Mouse (Mus musculus) heart, embryonic 15.5 days (tissue): Measurements from ENCODE around the gene Kank1. TPM values are rescaled to one million over a fixed set of nuclear protein-coding genes. Genes with fewer than 3 reads are reported as not detected.
A peak's percentile ranks its signal among the peaks of the same experiment; 100 is the strongest.

Source experiments
- ATAC-seq: fragments of 200-750 bp; cut with Nextera tagmentation; replicated peaks from 2 replicates; pipeline ENCODE4 v1.8.0; 2017; ENCODE audit warnings: low read depth, moderate TSS enrichment; ENCODE audit not compliant: insufficient number of reproducible peaks, insufficient read depth, low FRiP score
- H3K27ac ChIP-seq: fragments of 300-500 bp; sonication (generic); 2 replicates; pipeline ENCODE4 v1.5.1; 2015; ENCODE audit warnings: mild to moderate bottlenecking, inconsistent platforms
- H3K27me3 ChIP-seq: fragments of 300-500 bp; sonication (generic); 2 replicates; pipeline ENCODE4 v1.6.1; 2015; ENCODE audit warnings: inconsistent platforms
- H3K36me3 ChIP-seq: fragments of 300-500 bp; sonication (generic); 2 replicates; pipeline ENCODE4 v1.6.1; 2015; ENCODE audit warnings: mild to moderate bottlenecking, inconsistent platforms
- H3K4me1 ChIP-seq: fragments of 300-500 bp; sonication (generic); replicated peaks from 2 replicates; pipeline ENCODE4 v1.6.1; 2015; ENCODE audit warnings: inconsistent platforms
- H3K4me2 ChIP-seq: fragments of 300-500 bp; sonication (generic); 2 replicates; pipeline ENCODE4 v1.6.1; 2015; ENCODE audit warnings: inconsistent platforms, mild to moderate bottlenecking, moderate library complexity
- H3K4me3 ChIP-seq: fragments of 300-500 bp; sonication (generic); 2 replicates; pipeline ENCODE4 v1.5.1; 2015; ENCODE audit warnings: mild to moderate bottlenecking, inconsistent platforms
- H3K9ac ChIP-seq: fragments of 300-500 bp; sonication (generic); 2 replicates; pipeline ENCODE4 v1.6.1; 2015; ENCODE audit warnings: mild to moderate bottlenecking, inconsistent platforms
- H3K9me3 ChIP-seq: fragments of 300-500 bp; sonication (generic); replicated peaks from 2 replicates; pipeline ENCODE4 v1.6.1; 2016; ENCODE audit warnings: inconsistent platforms
- WGBS: fragments of 180-500 bp; shearing (Covaris S2); methylation state at CpG from one replicate; pipeline ENCODE4 v1.1.7; 2015; ENCODE audit warnings: mixed read lengths; 5-methylcytosine and 5-hydroxymethylcytosine counted together
- polyA plus RNA-seq: library from polyadenylated mRNA; unstranded; fragments of >200 nt; fragmentation: Nextera tagmentation; extraction: Ambion mirVana; gene quantifications from 2 replicates; pipeline ENCODE4 v1.2.1, GENCODE M21; 2015

Kank1 gene
- polyA plus RNA-seq, 1 experiment from 2014 or later: 48.3 TPM

- 80% methylated on average over 4 of the region's 4 CpGs for WGBS
- Histone ChIP-seq H3K27ac (0 out of 2 replicates have a peak overlapping the region, but pooled peaks have one; percentile 7), H3K4me2 (no peak overlapping the region), H3K4me3 (no peak overlapping the region), H3K4me1 (peaks cover 8% of the 10 kb centered on the region), H3K36me3 (no peaks in the 10 kb centered on the region), H3K9ac (no peak overlapping the region), H3K9me3 (no peaks in the 10 kb centered on the region), H3K27me3 (peaks cover 5% of the 10 kb centered on the region)
- ATAC-seq: no peak
Observed at GRCm38 (mm10) chr19:25230058-25230974, 6.5 kb upstream of the Kank1 start.

- H3K9me3 ChIP-seq: no peaks in the 10 kb centered on the region
- 0 out of 2 replicates have a peak overlapping the region, but pooled peaks have one; percentile 7 for H3K27ac ChIP-seq
- H3K4me2 ChIP-seq: no peak overlapping the region
- H3K9ac ChIP-seq: no peak overlapping the region
- H3K36me3 ChIP-seq: no peaks in the 10 kb centered on the region
- no peak overlapping the region for H3K4me3 ChIP-seq
- peaks cover 7% of the 10 kb centered on the region for H3K27me3 ChIP-seq
- no peak for ATAC-seq
- WGBS: 74% methylated on average over 4 of the region's 4 CpGs
- peaks cover 8% of the 10 kb centered on the region for H3K4me1 ChIP-seq
Observed at GRCm38 (mm10) chr19:25230975-25231334, 5.8 kb upstream of the Kank1 start.

GRCm38 (mm10) chr19:25232032-25232431 lies 4.7 kb upstream of the Kank1 start:
- H3K4me3 ChIP-seq: no peak overlapping the region
- no peak overlapping the region for H3K9ac ChIP-seq
- H3K9me3 ChIP-seq: no peaks in the 10 kb centered on the region
- no peak overlapping the region for H3K27ac ChIP-seq
- no peak overlapping the region for H3K4me2 ChIP-seq
- peaks cover 7% of the 10 kb centered on the region for H3K27me3 ChIP-seq
- H3K4me1 ChIP-seq: peaks cover 14% of the 10 kb centered on the region
- ATAC-seq: no peak
- no peaks in the 10 kb centered on the region for H3K36me3 ChIP-seq
- WGBS: 72% methylated on average over 10 of the region's 10 CpGs

GRCm38 (mm10) chr19:25237492-25238040 lies 791 bp downstream of the Kank1 start:
- Histone ChIP-seq H3K27ac (peak overlapping the region; percentile 85), H3K4me2 (peak overlapping the region; percentile 81), H3K9me3 (no peaks in the 10 kb centered on the region), H3K36me3 (no peaks in the 10 kb centered on the region), H3K4me3 (peak overlapping the region; percentile 70), H3K27me3 (peaks cover 16% of the 10 kb centered on the region), H3K4me1 (peaks cover 32% of the 10 kb centered on the region), H3K9ac (peak overlapping the region; percentile 70)
- WGBS: under 1% methylated on average over 35 of the region's 35 CpGs
- no peak for ATAC-seq

- H3K4me1 ChIP-seq: peaks cover 37% of the 10 kb centered on the region
- peak overlapping the region; percentile 70 for H3K9ac ChIP-seq
- peak overlapping the region; percentile 70 for H3K4me3 ChIP-seq
- no peak for ATAC-seq
- peak overlapping the region; percentile 16; the same call in 1 of the 2 replicates for H3K27ac ChIP-seq
- no peaks in the 10 kb centered on the region for H3K9me3 ChIP-seq
- WGBS: 5% methylated on average over 13 of the region's 13 CpGs
- H3K4me2 ChIP-seq: peak overlapping the region; percentile 81
- no peaks in the 10 kb centered on the region for H3K36me3 ChIP-seq
- peaks cover 16% of the 10 kb centered on the region for H3K27me3 ChIP-seq
Observed at GRCm38 (mm10) chr19:25238121-25238520, 1.3 kb downstream of the Kank1 start.

GRCm38 (mm10) chr19:25243566-25243965 lies 6.8 kb downstream of the Kank1 start:
- H3K4me1 ChIP-seq: peaks cover 53% of the 10 kb centered on the region
- H3K9me3 ChIP-seq: no peaks in the 10 kb centered on the region
- no peaks in the 10 kb centered on the region for H3K27me3 ChIP-seq
- WGBS: 65% methylated on average over 4 of the region's 4 CpGs
- ATAC-seq: no peak
- H3K4me3 ChIP-seq: no peak overlapping the region
- H3K4me2 ChIP-seq: no peak overlapping the region
- no peak overlapping the region for H3K27ac ChIP-seq
- no peaks in the 10 kb centered on the region for H3K36me3 ChIP-seq
- H3K9ac ChIP-seq: no peak overlapping the region

GRCm38 (mm10) chr19:25246062-25246461 lies 9.3 kb downstream of the Kank1 start:
- H3K36me3 ChIP-seq: no peaks in the 10 kb centered on the region
- 87% methylated on average over 8 of the region's 8 CpGs for WGBS
- no peak overlapping the region for H3K27ac ChIP-seq
- H3K4me2 ChIP-seq: no peak overlapping the region
- no peaks in the 10 kb centered on the region for H3K9me3 ChIP-seq
- no peak overlapping the region for H3K9ac ChIP-seq
- no peaks in the 10 kb centered on the region for H3K27me3 ChIP-seq
- H3K4me1 ChIP-seq: peaks cover 51% of the 10 kb centered on the region
- ATAC-seq: no peak
- no peak overlapping the region for H3K4me3 ChIP-seq

GRCm38 (mm10) chr19:25247858-25248552 lies 11.2 kb downstream of the Kank1 start:
- ATAC-seq: no peak
- Histone ChIP-seq H3K4me1 (peaks cover 51% of the 10 kb centered on the region), H3K27ac (no peak overlapping the region), H3K36me3 (no peaks in the 10 kb centered on the region), H3K4me3 (no peak overlapping the region), H3K9me3 (no peaks in the 10 kb centered on the region), H3K4me2 (no peak overlapping the region), H3K27me3 (no peaks in the 10 kb centered on the region), H3K9ac (no peak overlapping the region)
- WGBS: 65% methylated on average over 14 of the region's 14 CpGs

GRCm38 (mm10) chr19:25249230-25249629 lies 12.5 kb downstream of the Kank1 start:
- 77% methylated on average over 13 of the region's 13 CpGs for WGBS
- H3K9ac ChIP-seq: no peak overlapping the region
- no peak for ATAC-seq
- H3K27me3 ChIP-seq: no peaks in the 10 kb centered on the region
- no peak overlapping the region for H3K27ac ChIP-seq
- no peaks in the 10 kb centered on the region for H3K9me3 ChIP-seq
- H3K36me3 ChIP-seq: no peaks in the 10 kb centered on the region
- no peak overlapping the region for H3K4me3 ChIP-seq
- H3K4me1 ChIP-seq: peaks cover 53% of the 10 kb centered on the region
- H3K4me2 ChIP-seq: no peak overlapping the region

- WGBS: 60% methylated on average over 3 of the region's 3 CpGs
- H3K9me3 ChIP-seq: no peaks in the 10 kb centered on the region
- H3K27ac ChIP-seq: peak overlapping the region; percentile 57
- H3K36me3 ChIP-seq: no peaks in the 10 kb centered on the region
- no peak for ATAC-seq
- H3K4me2 ChIP-seq: no peak overlapping the region
- H3K27me3 ChIP-seq: no peaks in the 10 kb centered on the region
- H3K4me3 ChIP-seq: no peak overlapping the region
- peaks cover 51% of the 10 kb centered on the region for H3K4me1 ChIP-seq
- H3K9ac ChIP-seq: no peak overlapping the region
Observed at GRCm38 (mm10) chr19:25251610-25252140, 14.9 kb downstream of the Kank1 start.

- H3K9ac ChIP-seq: no peak overlapping the region
- H3K27me3 ChIP-seq: no peaks in the 10 kb centered on the region
- peak overlapping the region; percentile 87 for H3K27ac ChIP-seq
- H3K4me3 ChIP-seq: no peak overlapping the region
- WGBS: 52% methylated on average over 6 of the region's 6 CpGs
- no peaks in the 10 kb centered on the region for H3K9me3 ChIP-seq
- H3K36me3 ChIP-seq: no peaks in the 10 kb centered on the region
- peaks cover 39% of the 10 kb centered on the region for H3K4me1 ChIP-seq
- H3K4me2 ChIP-seq: peak overlapping the region; percentile 6; the same call in 1 of the 2 replicates
- ATAC-seq: peak; percentile 67
Observed at GRCm38 (mm10) chr19:25253198-25253597, 16.4 kb downstream of the Kank1 start.
